ENCODE assay signal across 8 mouse cellular contexts in genomic region chr4:54946662-54947055, GRCm38 (mm10). TPM values are rescaled to one million over a fixed set of nuclear protein-coding genes. Genes with fewer than 3 reads are reported as not detected.
DNase-seq lines count a peak whose midpoint lies in the region; ATAC-seq lines count a peak whose summit lies in the region.

No protein-coding gene starts in this region.

- H3K9ac ChIP-seq in kidney, embryonic 16.5 days (replicated peaks; ENCODE audit: low read length), result peak overlapping the region; percentile 93
- peak overlapping the region; percentile 92 for H3K9ac ChIP-seq in embryonic facial prominence, embryonic 13.5 days
- H3K9ac ChIP-seq in hindbrain, embryonic 16.5 days (ENCODE audit: low read depth, low read length), result peak overlapping the region; percentile 92
- H3K9ac ChIP-seq in midbrain, embryonic 16.5 days (ENCODE audit: low read depth, low read length), result peak overlapping the region; percentile 96

- no peaks in the 10 kb centered on the region for H3K36me3 ChIP-seq in kidney, embryonic 16.5 days (ENCODE audit: insufficient read depth, low read length)
- H3K36me3 ChIP-seq in embryonic facial prominence, embryonic 13.5 days, result no peaks in the 10 kb centered on the region
- H3K36me3 ChIP-seq in hindbrain, embryonic 16.5 days (ENCODE audit: control insufficient read depth, insufficient read depth, low read length), result no peaks in the 10 kb centered on the region
- no peaks in the 10 kb centered on the region for H3K36me3 ChIP-seq in midbrain, embryonic 16.5 days (ENCODE audit: control insufficient read depth, insufficient read depth, low read length)

- H3K4me3 ChIP-seq in kidney, embryonic 16.5 days (ENCODE audit: low read length), result peak overlapping the region; percentile 81
- peak overlapping the region; percentile 80 for H3K4me3 ChIP-seq in embryonic facial prominence, embryonic 13.5 days
- H3K4me3 ChIP-seq in hindbrain, embryonic 16.5 days (ENCODE audit: low read length), result peak overlapping the region; percentile 79
- peak overlapping the region; percentile 86 for H3K4me3 ChIP-seq in midbrain, embryonic 16.5 days (ENCODE audit: low read depth, low read length)

- peak overlapping the region; percentile 98 for H3K27ac ChIP-seq in kidney, embryonic 16.5 days (ENCODE audit: low read length)
- peak overlapping the region; percentile 98 for H3K27ac ChIP-seq in embryonic facial prominence, embryonic 13.5 days
- H3K27ac ChIP-seq in hindbrain, embryonic 16.5 days (ENCODE audit: low read depth, low read length), result peak overlapping the region; percentile 99
- peak overlapping the region; percentile 99 for H3K27ac ChIP-seq in midbrain, embryonic 16.5 days (ENCODE audit: low read length)

- under 1% methylated on average over 10 of the region's 10 CpGs for WGBS in kidney, embryonic 16.5 days
- under 1% methylated on average over 10 of the region's 10 CpGs for WGBS in embryonic facial prominence, embryonic 13.5 days
- under 1% methylated on average over 10 of the region's 10 CpGs for WGBS in hindbrain, embryonic 16.5 days
- under 1% methylated on average over 10 of the region's 10 CpGs for WGBS in midbrain, embryonic 16.5 days

- peaks cover 33% of the 10 kb centered on the region for H3K4me1 ChIP-seq in kidney, embryonic 16.5 days (ENCODE audit: insufficient read depth, low read length)
- peaks cover 22% of the 10 kb centered on the region for H3K4me1 ChIP-seq in embryonic facial prominence, embryonic 13.5 days
- H3K4me1 ChIP-seq in hindbrain, embryonic 16.5 days (ENCODE audit: control insufficient read depth, insufficient read depth, low read depth, low read length), result peaks cover 7% of the 10 kb centered on the region
- peaks cover 11% of the 10 kb centered on the region for H3K4me1 ChIP-seq in midbrain, embryonic 16.5 days (ENCODE audit: control insufficient read depth, insufficient read depth, low read length)

- peak overlapping the region; percentile 77 for H3K4me2 ChIP-seq in kidney, embryonic 16.5 days (replicated peaks; ENCODE audit: low read depth, low read length)
- H3K4me2 ChIP-seq in embryonic facial prominence, embryonic 13.5 days, result peak overlapping the region; percentile 82
- H3K4me2 ChIP-seq in hindbrain, embryonic 16.5 days (ENCODE audit: low read length), result peak overlapping the region; percentile 69
- peak overlapping the region; percentile 80 for H3K4me2 ChIP-seq in midbrain, embryonic 16.5 days (ENCODE audit: low read length)

- DNase-seq in kidney, adult 18-20 months, result no peak
- no peak for DNase-seq in spleen, postnatal 4 days (ENCODE audit: low spot score in 2 of 2)
- no peak for DNase-seq in gastrocnemius, postnatal 10 days
- no peak for DNase-seq in adrenal gland, postnatal 10 days

- ATAC-seq in kidney, embryonic 16.5 days (ENCODE audit: low FRiP score, low TSS enrichment), result no peak
- ATAC-seq in embryonic facial prominence, embryonic 13.5 days (ENCODE audit: insufficient number of reproducible peaks, insufficient read depth, low FRiP score, low TSS enrichment, low read depth), result no peak
- no peak for ATAC-seq in hindbrain, embryonic 16.5 days
- ATAC-seq in midbrain, embryonic 16.5 days, result no peak

- H3K9me3 ChIP-seq in kidney, embryonic 16.5 days (ENCODE audit: low read length), result no peaks in the 10 kb centered on the region
- no peaks in the 10 kb centered on the region for H3K9me3 ChIP-seq in embryonic facial prominence, embryonic 13.5 days
- H3K9me3 ChIP-seq in hindbrain, embryonic 16.5 days (ENCODE audit: control insufficient read depth, low read length), result no peaks in the 10 kb centered on the region
- no peaks in the 10 kb centered on the region for H3K9me3 ChIP-seq in midbrain, embryonic 16.5 days (replicated peaks; ENCODE audit: control insufficient read depth, low read length, poor library complexity, severe bottlenecking)

- H3K27me3 ChIP-seq in kidney, embryonic 16.5 days (ENCODE audit: insufficient read depth, low read length), result no peaks in the 10 kb centered on the region
- no peaks in the 10 kb centered on the region for H3K27me3 ChIP-seq in embryonic facial prominence, embryonic 13.5 days
- no peaks in the 10 kb centered on the region for H3K27me3 ChIP-seq in hindbrain, embryonic 16.5 days (replicated peaks; ENCODE audit: control insufficient read depth, insufficient read depth, low read length)
- no peaks in the 10 kb centered on the region for H3K27me3 ChIP-seq in midbrain, embryonic 16.5 days (ENCODE audit: control insufficient read depth, insufficient read depth, low read depth, low read length)

RNA-seq across cellular contexts. Expression of gene Zfp462, which starts 1.8 kb away (rescaled TPM):
- 3.4 and 3.8 TPM in 2 replicates for polyA plus RNA-seq in kidney, embryonic 16.5 days (2015; fragmentation: Nextera tagmentation; extraction: Ambion mirVana)
- polyA plus RNA-seq in embryonic facial prominence, embryonic 13.5 days (2015; fragmentation: Nextera tagmentation; extraction: Ambion mirVana), result 7.7 and 9.0 TPM in 2 replicates
- polyA plus RNA-seq in hindbrain, embryonic 16.5 days (2015; fragmentation: Nextera tagmentation; extraction: Ambion mirVana), result 9.0 TPM in 2 replicates
- polyA plus RNA-seq in midbrain, embryonic 16.5 days (2015; fragmentation: Nextera tagmentation; extraction: Ambion mirVana), result 9.9 and 15.5 TPM in 2 replicates
- 10 to 100 TPM; 24.0 to 39.0 TPM for total RNA-seq in gastrocnemius, postnatal 10 days (2021)
- 10 to 100 TPM; 36.5 to 49.0 TPM for total RNA-seq in adrenal gland, postnatal 10 days (2021)
